Mouse (Mus musculus): ENCODE measurements around the gene Gm14408.
"Not testable (repeated sequence)": the region's sequence is repeated elsewhere in the genome, so short reads cannot be mapped to it uniquely, and the experiment has no call there.

The Gm14408 gene

DNA sequence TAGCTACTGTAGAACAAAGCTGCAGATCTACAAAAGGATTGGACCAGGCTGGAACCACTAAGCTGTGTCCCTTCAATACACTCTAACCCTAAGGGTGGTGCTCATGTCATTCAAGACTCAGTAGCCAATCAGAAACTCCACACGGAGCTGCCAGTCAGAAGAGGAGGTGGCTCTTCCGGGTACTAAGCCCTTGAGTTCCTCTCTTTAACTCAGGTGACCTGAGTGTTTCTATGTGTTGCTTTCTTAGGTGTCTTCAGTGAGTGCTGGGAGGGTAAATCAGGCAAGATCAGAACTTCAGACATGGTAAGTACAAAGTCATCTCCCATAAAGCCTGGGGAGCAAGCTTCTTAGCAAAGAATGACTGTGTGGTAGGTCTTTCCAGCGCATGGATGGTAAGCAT is at the start of gene Gm14408:
Gene Gm14408 (plus strand): TSS at position 301 of the 400 bp plus-strand sequence.
- not testable (repeated sequence) for DNase-seq (ENCODE audit: inconsistent ontology term)

- DNase-seq (ENCODE audit: inconsistent ontology term) = not testable (repeated sequence)
These were observed 32.6 kb upstream of the Gm14408 start, which contains the start of gene Gm14295 for GRCm38 (mm10) chr2:176798312-176798711. TSS of gene Gm14295 (plus strand) at chr2:176798612.

DNA sequence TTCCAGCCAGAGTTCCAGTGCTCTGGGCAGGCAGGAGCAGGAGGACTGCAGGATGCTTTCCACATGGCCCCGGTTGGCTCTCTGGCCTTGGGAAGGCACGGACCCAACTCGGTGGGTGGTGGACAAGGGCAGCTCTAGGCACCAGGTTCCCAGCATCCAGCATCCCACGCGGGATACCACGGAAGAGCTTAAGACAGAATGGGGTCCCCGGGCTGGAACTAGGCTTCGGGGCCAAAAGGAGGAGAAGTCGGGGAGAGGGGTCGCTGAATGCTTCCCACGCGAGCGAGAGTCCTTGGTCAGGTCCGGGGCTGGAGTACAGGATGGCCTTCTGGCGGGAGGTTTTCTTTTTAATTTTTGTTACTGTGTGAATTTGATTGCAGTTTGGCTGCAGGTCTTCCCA is 32.2 kb upstream of the Gm14408 start:
- not testable (repeated sequence) for DNase-seq (ENCODE audit: inconsistent ontology term)

Measured in Muller cell, postnatal 12 days (primary cell).